Mouse (Mus musculus) kidney, postnatal 4 days (tissue): ENCODE results near the gene Pou3f3.

Source experiments
- DNase-seq, 2 experiments: peaks; one replicate each; pipeline ENCODE4 v3.0.0; 2021; ENCODE audit warnings: mixed read lengths in 2 of 2

The Pou3f3 gene

DNA sequence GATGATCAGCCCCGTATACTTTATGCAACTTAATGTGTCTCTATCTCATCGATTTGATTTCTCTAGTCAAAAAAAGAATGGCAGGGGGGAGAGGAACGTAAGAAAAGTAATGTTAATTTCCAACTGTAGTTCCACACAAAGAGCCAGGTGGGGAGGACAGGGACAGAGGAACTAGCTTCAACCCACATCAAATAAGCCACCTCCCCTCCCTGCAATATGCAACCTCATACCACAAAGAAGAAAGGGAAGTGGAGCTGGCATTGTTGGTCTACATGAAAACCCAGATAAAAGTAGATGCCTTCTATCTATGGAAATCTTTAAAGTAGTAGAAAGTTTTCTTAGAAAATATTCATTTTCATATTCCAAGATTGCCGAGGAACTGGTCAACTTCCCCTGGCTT, 14.7 kb downstream of the Pou3f3 start:
- peak in 1 of 2 experiments; percentile 1 for DNase-seq

DNA sequence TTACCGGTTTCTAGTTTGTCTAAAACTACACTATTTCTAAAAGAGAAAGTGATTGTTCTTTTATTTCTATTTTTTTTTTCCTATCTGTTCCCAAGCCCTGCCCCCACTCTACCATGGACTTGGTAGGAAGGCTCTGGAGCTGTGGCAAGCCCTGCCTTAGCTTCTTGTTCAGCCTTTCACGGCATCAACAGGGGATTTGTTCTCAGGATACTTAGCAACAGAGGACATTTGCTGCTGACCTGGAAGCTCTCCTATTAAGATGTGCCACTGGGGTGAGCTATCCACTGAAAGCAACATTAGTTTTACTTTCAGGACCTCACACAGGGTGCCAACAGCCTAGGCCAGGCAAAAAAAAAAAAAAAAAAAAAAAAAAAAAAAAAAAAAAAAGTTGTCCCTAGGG, 15.4 kb downstream of the Pou3f3 start:
- peak in 1 of 2 experiments; percentile 5 for DNase-seq

- peak in 1 of 2 experiments; percentile 8 for DNase-seq
These were observed 16.1 kb downstream of the Pou3f3 start for GRCm38 (mm10) chr1:42711456-42712310.

DNA sequence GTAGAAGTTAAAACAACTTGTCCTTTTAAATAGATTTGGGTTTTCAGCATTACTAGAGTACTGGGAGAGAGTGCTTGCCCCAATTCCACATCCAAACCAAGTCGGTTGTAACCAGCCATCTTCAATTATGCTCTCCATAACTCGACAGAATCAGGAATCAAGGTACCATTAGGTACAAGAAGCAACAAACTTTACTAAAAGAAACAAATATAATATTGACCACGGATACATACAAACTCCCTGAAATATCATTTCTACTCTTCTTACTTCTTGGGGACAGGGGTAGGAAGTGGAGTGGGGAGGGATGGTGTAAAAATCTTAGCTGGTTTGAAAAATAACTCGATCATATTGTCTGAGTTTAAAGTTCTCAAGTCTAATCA, 16.7 kb downstream of the Pou3f3 start:
- no peak for DNase-seq

GRCm38 (mm10) chr1:42713104-42713932, 17.8 kb downstream of the Pou3f3 start:
- DNase-seq = peak; percentile 55 to 64

- peak; percentile 74 to 84 for DNase-seq
These were observed 18.7 kb downstream of the Pou3f3 start for GRCm38 (mm10) chr1:42714016-42714931.

DNA sequence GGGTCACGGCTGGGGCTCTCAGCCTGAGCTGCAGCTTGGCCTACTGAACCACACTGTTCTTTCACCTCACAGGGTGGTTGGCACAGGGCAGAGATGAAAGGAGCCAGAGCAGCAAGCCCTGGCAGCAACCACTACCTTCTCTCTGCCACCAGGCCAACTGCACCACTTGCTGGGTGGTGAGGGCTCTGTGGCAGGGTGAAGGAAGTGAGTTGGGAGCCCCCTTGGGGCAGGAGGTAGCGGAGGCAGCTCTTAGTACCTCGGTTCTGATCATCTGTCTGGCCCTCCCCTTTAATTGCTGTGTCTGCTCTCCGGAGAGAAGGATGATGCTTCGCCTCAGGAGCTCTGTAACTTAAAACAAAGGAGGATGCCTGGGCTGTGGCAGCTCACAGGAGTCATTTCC, 23.0 kb downstream of the Pou3f3 start:
- DNase-seq = peak in 1 of 2 experiments; percentile 43

DNA sequence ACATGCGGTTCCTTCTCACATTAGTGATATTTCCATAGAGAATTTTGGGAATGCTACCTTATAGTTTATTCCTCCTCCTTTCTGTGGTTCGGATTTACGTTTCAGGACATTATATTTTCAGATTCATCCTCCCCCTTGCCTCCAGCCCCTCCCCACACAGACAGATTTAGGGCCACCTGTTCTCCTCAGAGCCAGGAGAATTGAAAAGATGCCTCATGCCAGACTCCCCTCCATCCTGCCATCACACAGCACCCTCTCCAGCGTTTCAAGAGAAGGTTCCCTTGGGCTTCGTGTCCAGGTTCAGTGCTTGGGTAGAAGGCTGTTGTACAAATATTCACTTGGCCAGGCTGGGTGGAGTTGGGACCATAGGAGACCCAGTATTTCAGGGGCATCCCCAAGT, 25.8 kb downstream of the Pou3f3 start:
- no peak for DNase-seq

DNA sequence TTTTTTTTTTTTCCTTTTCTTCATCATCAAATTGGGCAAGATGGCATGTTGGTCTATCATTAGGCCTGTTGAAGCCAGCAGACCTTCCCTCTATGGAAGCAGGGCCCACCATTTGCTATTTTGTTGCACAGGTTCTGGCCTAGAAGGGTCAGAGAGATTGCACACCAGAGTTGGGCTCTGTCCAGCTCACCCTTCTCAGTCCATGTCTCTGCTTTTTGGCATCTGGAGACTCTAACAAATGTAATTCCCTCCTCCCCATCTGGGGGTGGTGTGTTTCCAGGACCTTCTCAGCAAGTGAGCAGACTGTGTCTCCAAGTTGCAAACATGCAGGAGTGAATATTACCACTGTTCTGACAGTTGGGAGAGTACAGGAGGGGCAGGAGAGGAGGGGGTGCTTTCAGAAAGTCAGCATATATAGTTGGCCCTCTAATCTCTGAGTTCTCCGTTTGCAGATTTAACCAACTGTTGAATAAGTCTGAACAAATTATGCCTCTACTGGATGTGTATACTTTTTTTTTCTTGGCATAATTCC, 28.3 kb downstream of the Pou3f3 start:
- DNase-seq = no peak

- DNase-seq = no peak
These were observed 29.3 kb downstream of the Pou3f3 start for GRCm38 (mm10) chr1:42724881-42725280.

DNA sequence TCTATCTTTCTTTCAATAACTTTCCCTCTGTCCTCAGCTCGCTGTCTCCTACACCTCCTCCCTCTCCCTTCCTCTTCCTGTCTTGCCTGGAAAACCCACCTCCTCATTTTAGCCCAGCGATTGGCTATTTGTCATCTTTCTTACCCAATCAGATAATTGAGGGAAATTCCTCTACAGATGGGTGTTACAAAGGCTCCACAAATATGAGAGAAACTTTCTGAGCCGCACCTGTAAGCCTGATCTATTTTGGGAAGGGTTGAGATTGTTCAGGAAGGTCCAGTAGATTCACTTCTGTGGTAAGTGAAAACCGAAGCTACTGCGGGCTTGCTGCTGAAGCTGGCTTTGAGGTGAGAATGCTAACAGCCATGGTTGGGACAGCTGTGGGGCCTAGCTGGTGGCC, 31.6 kb downstream of the Pou3f3 start:
- DNase-seq = no peak

DNA sequence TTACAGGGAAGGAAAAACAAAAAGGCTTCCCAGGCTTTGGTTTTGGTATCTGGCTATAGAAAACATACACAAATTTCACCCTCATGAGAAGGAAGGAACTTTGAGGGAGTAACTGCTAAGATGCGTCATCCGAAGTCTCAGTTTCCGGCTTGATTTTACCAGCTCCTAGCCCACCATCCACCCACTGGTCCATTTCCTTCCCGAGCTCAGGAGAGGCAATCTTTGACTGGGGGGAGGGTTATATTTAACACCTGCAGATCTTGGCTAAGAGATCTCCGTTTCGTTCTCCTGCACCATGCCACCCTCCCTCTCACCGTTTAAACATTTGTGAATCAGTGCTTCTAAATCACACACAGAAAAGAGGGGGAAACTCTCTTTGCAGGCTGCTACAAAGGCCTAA, 32.1 kb downstream of the Pou3f3 start:
- DNase-seq = no peak

DNA sequence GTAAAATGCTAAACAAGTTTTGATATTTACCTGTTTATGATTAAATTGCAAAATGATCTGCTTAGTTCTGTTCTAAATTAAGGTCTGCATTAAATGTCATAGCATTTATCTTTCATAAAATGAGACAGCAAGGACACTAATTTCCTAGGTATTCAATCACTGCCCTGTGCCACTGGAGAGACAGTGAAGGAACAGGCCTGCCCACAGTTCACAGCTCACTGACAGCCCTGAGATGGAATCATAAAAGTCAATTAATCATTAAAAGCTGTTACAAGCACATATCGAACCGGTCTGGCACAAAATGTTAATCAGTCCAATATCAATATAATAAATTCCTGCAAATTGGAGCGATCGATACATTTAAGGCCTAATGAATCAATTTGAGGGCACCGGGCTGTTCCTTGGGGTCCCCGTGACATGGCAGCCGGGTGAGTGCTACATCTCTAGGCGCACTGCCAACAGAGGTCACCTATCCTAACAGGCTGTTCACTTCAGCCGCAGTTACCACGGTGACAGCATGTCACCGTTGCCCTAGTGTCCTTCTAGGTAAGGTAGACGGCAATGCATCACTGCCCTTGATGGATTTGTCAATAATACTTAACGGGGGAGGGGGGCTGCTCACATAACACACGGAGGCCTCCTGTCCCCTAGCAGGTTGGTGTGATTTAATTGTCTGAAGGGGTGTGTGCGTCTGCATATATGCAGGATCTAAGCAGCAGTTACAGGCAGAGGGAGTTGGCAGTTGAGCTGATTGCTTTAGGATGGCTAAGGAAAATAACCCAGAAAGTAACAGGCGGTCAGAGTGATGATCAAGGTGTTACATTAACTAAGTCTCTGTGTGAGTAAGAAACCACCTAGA, 46.0 kb downstream of the Pou3f3 start:
- DNase-seq = peak; percentile 59 to 75

DNA sequence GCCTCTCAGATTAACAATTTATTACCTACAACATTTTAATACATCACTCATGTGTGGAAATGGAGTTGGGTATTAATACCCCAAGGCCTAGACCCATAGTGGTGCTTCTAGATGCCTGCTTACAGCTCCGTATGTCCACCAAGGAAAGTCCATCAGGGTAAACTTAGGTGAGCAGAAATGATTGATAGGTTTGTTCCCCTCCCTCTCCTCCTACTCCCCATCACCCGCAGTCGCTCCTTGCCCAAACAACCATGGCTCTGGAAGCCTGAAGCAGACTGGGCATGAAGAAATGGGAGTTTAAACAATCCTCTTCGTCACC, 46.6 kb downstream of the Pou3f3 start:
- DNase-seq = peak in 1 of 2 experiments; percentile 25

DNA sequence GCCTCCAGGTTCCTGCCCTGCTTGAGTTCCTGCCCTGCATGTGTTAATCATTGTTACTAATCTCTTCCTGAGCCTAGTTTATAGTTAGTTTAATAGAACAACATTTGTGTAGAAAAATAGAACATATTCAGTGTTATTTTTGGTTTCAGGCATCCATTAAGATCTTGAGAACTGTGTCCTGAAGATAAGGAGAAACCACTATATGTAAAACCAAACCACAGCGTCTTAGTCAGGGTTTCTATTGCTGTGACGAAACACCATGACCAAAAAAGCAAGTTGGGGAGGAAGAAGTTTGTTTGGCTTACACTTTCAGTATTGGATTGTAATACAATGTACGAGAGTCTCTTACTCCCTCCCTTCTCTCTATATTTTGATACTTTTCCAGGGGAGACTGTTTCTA, 49.5 kb downstream of the Pou3f3 start:
- DNase-seq = no peak

- no peak for DNase-seq
These were observed 54.1 kb downstream of the Pou3f3 start for GRCm38 (mm10) chr1:42749536-42750292.
